Mouse (Mus musculus) forebrain, embryonic 12.5 days (tissue): ENCODE measurements at regions not wholly inside any gene's neighbourhood (a gene's known extent, or its start where the extent isn't known, plus 50 kb on each side); places are given as distances from the start of the nearest gene placed in this dataset.
A peak's percentile ranks its signal among the peaks of the same experiment; 100 is the strongest.
"Not testable (repeated sequence)": the region's sequence is repeated elsewhere in the genome, so short reads cannot be mapped to it uniquely, and the experiment has no call there.

Experiments
- ATAC-seq: fragments of 200-750 bp; cut with Nextera tagmentation; 2 replicates; pipeline ENCODE4 v1.8.0; 2017; ENCODE audit warnings: moderate TSS enrichment; ENCODE audit not compliant: low FRiP score
- H3K27ac ChIP-seq: fragments of 300-500 bp; sonication (generic); 2 replicates; pipeline ENCODE4 v1.5.1; 2016; ENCODE audit warnings: mild to moderate bottlenecking
- H3K27me3 ChIP-seq: fragments of 300-500 bp; sonication (generic); 2 replicates; pipeline ENCODE4 v1.6.1; 2016; ENCODE audit warnings: mild to moderate bottlenecking
- H3K36me3 ChIP-seq: fragments of 300-500 bp; sonication (generic); replicated peaks from 2 replicates; pipeline ENCODE4 v1.6.1; 2016; ENCODE audit warnings: mild to moderate bottlenecking
- H3K4me1 ChIP-seq: fragments of 300-500 bp; sonication (generic); 2 replicates; pipeline ENCODE4 v1.6.1; 2016
- H3K4me2 ChIP-seq: fragments of 300-500 bp; sonication (generic); 2 replicates; pipeline ENCODE4 v1.6.1; 2016; ENCODE audit warnings: mild to moderate bottlenecking, moderate library complexity
- H3K4me3 ChIP-seq: fragments of 300-500 bp; sonication (generic); replicated peaks from 2 replicates; pipeline ENCODE4 v1.5.1; 2016; ENCODE audit warnings: mild to moderate bottlenecking
- H3K9ac ChIP-seq: fragments of 300-500 bp; sonication (generic); 2 replicates; pipeline ENCODE4 v1.6.1; 2016; ENCODE audit warnings: mild to moderate bottlenecking
- H3K9me3 ChIP-seq: fragments of 300-500 bp; sonication (generic); 2 replicates; pipeline ENCODE4 v1.6.1; 2016
- WGBS: fragments of 180-500 bp; shearing (Covaris S2); methylation state at CpG from one replicate; pipeline ENCODE4 v1.1.7; 2016; 5-methylcytosine and 5-hydroxymethylcytosine counted together

- Histone ChIP-seq H3K27me3 (no peaks in the 10 kb centered on the region), H3K9ac (no peak overlapping the region), H3K27ac (no peak overlapping the region), H3K9me3 (no peaks in the 10 kb centered on the region), H3K4me2 (no peak overlapping the region), H3K4me1 (0 out of 2 replicates have a peak, but pooled peaks cover 4% of the 10 kb centered on the region), H3K36me3 (no peaks in the 10 kb centered on the region), H3K4me3 (no peak overlapping the region)
- no peak for ATAC-seq
- 49% methylated on average over 2 of the region's 2 CpGs for WGBS
Observed at GRCm38 (mm10) chr12:45467058-45467457, 392.5 kb upstream of the Stxbp6 start.

- ATAC-seq = peak; percentile 95
- Histone ChIP-seq H3K4me2 (no peak overlapping the region), H3K36me3 (no peaks in the 10 kb centered on the region), H3K4me1 (0 out of 2 replicates have a peak, but pooled peaks cover 4% of the 10 kb centered on the region), H3K27ac (no peak overlapping the region), H3K9me3 (no peaks in the 10 kb centered on the region), H3K4me3 (no peak overlapping the region), H3K27me3 (no peaks in the 10 kb centered on the region), H3K9ac (no peak overlapping the region)
- 61% methylated on average over 3 of the region's 3 CpGs for WGBS
Observed at GRCm38 (mm10) chr12:45466066-45466465, 391.6 kb upstream of the Stxbp6 start.

- Histone ChIP-seq H3K4me2 (no peak overlapping the region), H3K27me3 (no peaks in the 10 kb centered on the region)
Observed at GRCm38 (mm10) chr12:45464952-45465351, 390.4 kb upstream of the Stxbp6 start.

GRCm38 (mm10) chr12:45458746-45459145 lies 384.2 kb upstream of the Stxbp6 start:
- not testable (repeated sequence) for H3K4me2 ChIP-seq, ATAC-seq, H3K4me3 ChIP-seq, H3K27ac ChIP-seq, H3K27me3 ChIP-seq, H3K4me1 ChIP-seq, H3K36me3 ChIP-seq, H3K9ac ChIP-seq, H3K9me3 ChIP-seq
- 93% methylated on average over 8 of the region's 8 CpGs for WGBS

More at GRCm38 (mm10) chr12:45464952-45465351, 390.4 kb upstream of the Stxbp6 start:
- Histone ChIP-seq H3K9me3 (no peaks in the 10 kb centered on the region), H3K36me3 (no peaks in the 10 kb centered on the region), H3K4me1 (0 out of 2 replicates have a peak, but pooled peaks cover 4% of the 10 kb centered on the region), H3K4me3 (no peak overlapping the region), H3K9ac (no peak overlapping the region), H3K27ac (no peak overlapping the region)
- ATAC-seq = no peak
- WGBS = 81% methylated on average over 2 of the region's 2 CpGs

DNA sequence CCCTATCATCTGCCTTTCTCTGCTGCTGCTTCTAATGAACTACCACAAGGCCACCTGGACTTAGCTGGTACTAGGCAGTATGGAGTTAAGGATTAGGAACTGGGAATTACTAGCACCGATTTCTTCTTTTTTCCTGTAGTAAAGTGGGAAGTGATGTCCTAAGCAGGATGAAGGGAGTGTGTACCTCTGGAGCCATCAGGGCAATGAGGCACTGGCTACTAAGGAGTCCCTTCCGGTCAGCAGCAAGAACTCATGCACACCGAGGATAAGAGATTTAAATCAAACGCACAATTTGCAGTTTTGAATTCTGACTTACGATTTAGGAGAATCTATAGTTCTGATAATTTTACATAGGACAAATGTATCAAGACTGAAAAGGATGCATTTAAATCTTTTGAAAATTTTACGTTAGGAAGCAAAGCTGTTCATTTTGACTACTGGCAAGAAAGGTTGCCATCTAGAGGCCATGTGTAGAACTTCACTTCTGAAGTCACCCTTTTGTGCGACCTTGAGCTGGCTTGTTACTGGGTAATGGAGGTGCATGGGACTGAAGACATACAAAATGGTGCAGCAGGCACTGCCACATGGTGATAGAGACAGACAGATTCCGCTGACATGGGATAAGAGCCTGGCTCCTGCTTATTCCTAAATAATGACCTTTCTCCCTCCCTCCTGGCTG lies 369.1 kb upstream of the Stxbp6 start:
- Histone ChIP-seq H3K27me3 (no peaks in the 10 kb centered on the region), H3K9me3 (no peaks in the 10 kb centered on the region), H3K4me1 (no peaks in the 10 kb centered on the region), H3K27ac (no peak overlapping the region), H3K36me3 (no peaks in the 10 kb centered on the region), H3K4me3 (no peak overlapping the region), H3K9ac (no peak overlapping the region), H3K4me2 (no peak overlapping the region)
- WGBS = 58% methylated on average over 8 of the region's 8 CpGs
- peak; percentile 82 for ATAC-seq

GRCm38 (mm10) chr12:45442474-45442873 lies 368.0 kb upstream of the Stxbp6 start:
- no peak for ATAC-seq
- Histone ChIP-seq H3K4me1 (no peaks in the 10 kb centered on the region), H3K27ac (no peak overlapping the region), H3K9me3 (no peaks in the 10 kb centered on the region), H3K4me3 (no peak overlapping the region), H3K9ac (no peak overlapping the region), H3K4me2 (no peak overlapping the region), H3K27me3 (no peaks in the 10 kb centered on the region), H3K36me3 (no peaks in the 10 kb centered on the region)
- 39% methylated on average over 4 of the region's 4 CpGs for WGBS

DNA sequence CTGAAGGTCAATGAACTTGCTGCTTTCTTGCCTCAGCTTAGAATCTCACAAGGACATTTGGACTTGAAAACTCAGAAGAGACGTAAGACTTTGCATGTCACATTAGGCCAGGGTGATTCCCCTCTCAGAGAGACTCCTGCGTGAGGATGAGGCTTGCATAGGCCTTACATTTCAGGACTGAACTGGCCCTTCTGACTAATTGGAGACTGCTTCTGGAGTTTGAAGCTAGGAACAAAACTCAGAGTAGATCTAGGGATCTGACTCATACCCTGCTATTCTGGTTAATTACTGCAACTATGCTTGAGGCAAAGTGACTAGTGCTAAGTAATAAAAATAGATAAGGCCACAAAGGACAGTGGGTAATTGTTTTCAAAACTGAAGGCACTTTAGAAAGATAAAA lies 365.2 kb upstream of the Stxbp6 start:
- Histone ChIP-seq H3K4me1 (no peaks in the 10 kb centered on the region), H3K27me3 (no peaks in the 10 kb centered on the region), H3K27ac (no peak overlapping the region), H3K36me3 (no peaks in the 10 kb centered on the region), H3K4me2 (no peak overlapping the region), H3K4me3 (no peak overlapping the region), H3K9ac (no peak overlapping the region), H3K9me3 (no peaks in the 10 kb centered on the region)
- ATAC-seq = no peak
- WGBS = 91% methylated on average over 2 of the region's 2 CpGs

GRCm38 (mm10) chr12:45437271-45437670 lies 362.8 kb upstream of the Stxbp6 start:
- Histone ChIP-seq H3K4me2 (no peak overlapping the region), H3K27me3 (no peaks in the 10 kb centered on the region), H3K27ac (no peak overlapping the region), H3K36me3 (no peaks in the 10 kb centered on the region), H3K9me3 (no peaks in the 10 kb centered on the region), H3K4me1 (no peaks in the 10 kb centered on the region), H3K9ac (no peak overlapping the region), H3K4me3 (no peak overlapping the region)
- no peak for ATAC-seq

DNA sequence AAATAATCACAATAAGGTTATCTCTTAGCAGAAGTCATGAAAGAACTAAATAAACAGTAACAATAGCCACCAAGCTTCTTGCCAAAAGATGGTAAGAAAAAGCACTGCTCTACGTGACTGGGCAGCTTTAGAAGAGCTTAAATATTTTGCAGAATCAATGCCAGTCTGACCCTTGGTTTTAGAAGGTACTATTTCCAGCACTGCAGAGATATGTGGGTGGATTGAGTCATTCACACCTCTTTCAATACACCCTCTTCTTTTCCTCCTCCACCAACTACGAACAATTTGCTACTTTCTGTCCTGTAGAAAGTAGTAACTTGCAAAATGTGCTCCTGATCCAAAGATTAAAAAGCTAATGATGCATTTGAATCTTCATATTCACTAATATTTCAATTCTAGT lies 324.9 kb upstream of the Stxbp6 start:
- Histone ChIP-seq H3K4me1 (no peaks in the 10 kb centered on the region), H3K27ac (no peak overlapping the region), H3K4me3 (no peak overlapping the region), H3K9ac (no peak overlapping the region), H3K9me3 (no peaks in the 10 kb centered on the region), H3K27me3 (no peaks in the 10 kb centered on the region), H3K4me2 (no peak overlapping the region), H3K36me3 (no peaks in the 10 kb centered on the region)
- no peak for ATAC-seq
- WGBS = 74% methylated on average over 2 of the region's 2 CpGs

GRCm38 (mm10) chr12:45384864-45385263 lies 310.4 kb upstream of the Stxbp6 start:
- Histone ChIP-seq H3K27ac (no peak overlapping the region), H3K4me1 (no peaks in the 10 kb centered on the region), H3K4me2 (no peak overlapping the region), H3K27me3 (no peaks in the 10 kb centered on the region), H3K4me3 (no peak overlapping the region), H3K9me3 (peaks cover 2% of the 10 kb centered on the region; the same call in 1 of the 2 replicates), H3K9ac (no peak overlapping the region), H3K36me3 (no peaks in the 10 kb centered on the region)
- 58% methylated on average over 3 of the region's 3 CpGs for WGBS
- ATAC-seq = no peak
